Mouse (Mus musculus): ENCODE measurements around the gene Notch1. TPM values are rescaled to one million over a fixed set of nuclear protein-coding genes. Genes with fewer than 3 reads are reported as not detected.

Notch1 gene
- polyA plus RNA-seq, 1 experiment from 2014 or later, result 2.8 TPM

DNA sequence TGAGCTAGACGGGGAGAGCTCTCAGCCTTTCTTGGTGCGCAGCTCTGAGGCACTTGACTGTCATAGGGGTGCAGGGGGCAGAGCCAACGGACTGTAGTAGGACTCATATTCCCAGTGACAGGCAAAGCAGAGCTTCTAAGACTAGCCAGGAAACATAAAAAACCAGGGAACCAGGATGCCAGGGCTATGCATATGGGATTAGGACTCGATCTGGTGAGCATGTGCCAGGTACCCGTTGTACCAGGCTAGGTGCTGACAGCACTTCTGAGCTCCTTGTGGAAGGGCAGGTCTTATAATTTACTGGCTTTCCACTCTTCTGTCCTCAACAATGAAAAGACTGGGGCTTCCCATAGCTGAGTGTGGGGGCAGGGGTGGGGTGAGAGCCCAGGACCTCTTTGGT is 7.8 kb downstream of the Notch1 start:
- no peak overlapping the region for H3K4me2 ChIP-seq
- no peak overlapping the region for H3K27ac ChIP-seq (replicated peaks)
- H3K36me3 ChIP-seq (replicated peaks), result no peaks in the 10 kb centered on the region
- H3K9me3 ChIP-seq (replicated peaks), result no peaks in the 10 kb centered on the region
- H3K4me3 ChIP-seq (replicated peaks), result no peak overlapping the region
- H3K4me1 ChIP-seq (replicated peaks), result peaks cover 20% of the 10 kb centered on the region
- H3K9ac ChIP-seq, result no peak overlapping the region
- no peak for ATAC-seq (ENCODE audit: insufficient read depth)
- peaks cover 17% of the 10 kb centered on the region for H3K27me3 ChIP-seq
- 66% methylated on average over 5 of the region's 5 CpGs for WGBS (ENCODE audit: insufficient replicate concordance)

DNA sequence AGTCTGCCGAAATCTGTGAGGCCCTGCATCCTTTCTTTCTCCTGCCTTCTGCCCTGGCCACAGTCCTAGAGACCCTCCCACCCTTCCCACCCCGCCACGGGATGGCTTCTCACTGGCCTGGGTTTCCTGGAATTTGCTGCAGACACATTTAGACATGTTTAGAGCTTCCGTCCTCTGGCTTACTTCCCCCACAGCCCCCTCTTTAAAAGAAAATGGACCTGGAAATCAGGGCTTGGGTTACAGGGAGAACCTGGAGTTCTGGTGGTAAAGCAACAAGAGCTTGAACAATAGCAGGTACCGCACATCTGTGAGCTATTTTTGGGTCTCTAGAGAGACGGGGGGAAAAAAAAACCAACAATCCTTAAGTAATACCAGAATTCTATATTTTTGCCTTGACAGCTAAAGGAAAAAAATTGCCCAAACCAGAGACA is 8.5 kb downstream of the Notch1 start:
- no peak overlapping the region for H3K9ac ChIP-seq
- WGBS (ENCODE audit: insufficient replicate concordance), result 23% methylated on average over 6 of the region's 6 CpGs
- peaks cover 23% of the 10 kb centered on the region for H3K27me3 ChIP-seq
- H3K36me3 ChIP-seq (replicated peaks), result no peaks in the 10 kb centered on the region
- no peak for ATAC-seq (ENCODE audit: insufficient read depth)
- H3K27ac ChIP-seq (replicated peaks), result no peak overlapping the region
- H3K4me2 ChIP-seq, result no peak overlapping the region
- H3K4me1 ChIP-seq (replicated peaks), result peaks cover 21% of the 10 kb centered on the region
- H3K9me3 ChIP-seq (replicated peaks), result no peaks in the 10 kb centered on the region
- no peak overlapping the region for H3K4me3 ChIP-seq (replicated peaks)

DNA sequence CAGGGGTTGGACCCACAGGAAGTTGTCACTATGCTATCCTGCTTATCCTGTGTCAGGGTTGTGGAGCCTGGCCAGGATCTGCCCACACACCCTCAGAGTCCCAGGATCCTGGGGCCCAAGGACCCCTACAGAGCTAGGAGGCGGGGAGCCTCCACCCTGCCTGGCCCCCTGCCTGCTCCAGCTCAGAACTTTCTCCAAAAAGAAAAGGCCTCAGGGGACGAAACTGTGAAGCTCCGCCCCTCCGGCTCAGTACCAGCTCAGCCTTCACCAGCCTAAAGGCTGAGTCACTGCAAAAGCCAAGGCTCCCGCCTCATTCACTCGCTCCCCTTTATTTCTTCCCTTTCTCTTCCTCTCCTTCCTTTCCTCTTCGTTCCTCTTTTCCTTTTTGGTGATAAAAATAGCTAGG is 9.0 kb downstream of the Notch1 start:
- Histone ChIP-seq H3K4me2 (no peak overlapping the region), H3K27me3 (peaks cover 28% of the 10 kb centered on the region), H3K36me3 (replicated peaks) (no peaks in the 10 kb centered on the region), H3K27ac (replicated peaks) (peak overlapping the region; percentile 48), H3K4me1 (replicated peaks) (peaks cover 24% of the 10 kb centered on the region), H3K4me3 (replicated peaks) (no peak overlapping the region), H3K9ac (no peak overlapping the region), H3K9me3 (replicated peaks) (no peaks in the 10 kb centered on the region)
- ATAC-seq (ENCODE audit: insufficient read depth), result no peak
- WGBS (ENCODE audit: insufficient replicate concordance), result 8% methylated on average over 7 of the region's 7 CpGs

DNA sequence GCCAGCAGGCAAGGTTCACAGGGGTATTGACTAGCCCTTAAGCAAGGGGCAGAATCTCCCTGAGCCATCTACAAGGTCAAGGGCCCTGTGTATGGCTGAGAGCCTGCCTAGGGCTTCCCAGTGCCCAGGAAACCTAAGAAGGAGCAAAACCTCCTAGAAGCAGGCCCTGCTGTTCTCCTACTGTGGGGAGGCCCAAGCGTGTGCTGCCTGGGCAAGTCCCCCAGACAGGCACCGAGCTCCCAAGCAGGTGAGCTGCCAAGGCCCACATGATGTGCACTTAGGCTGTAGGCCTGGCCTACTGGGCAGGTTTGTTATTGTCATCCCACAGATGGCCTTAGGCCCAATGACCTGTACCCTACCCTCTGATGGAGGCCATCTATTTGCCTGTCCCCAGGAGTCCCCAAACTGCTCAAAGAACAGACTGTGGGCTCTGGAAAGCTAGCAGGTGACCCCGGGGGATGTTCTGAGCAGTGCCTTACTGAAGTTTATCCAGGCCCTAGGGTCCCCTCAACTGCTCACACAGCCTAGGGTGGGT is 9.7 kb downstream of the Notch1 start:
- H3K4me1 ChIP-seq (replicated peaks), result peaks cover 24% of the 10 kb centered on the region

DNA sequence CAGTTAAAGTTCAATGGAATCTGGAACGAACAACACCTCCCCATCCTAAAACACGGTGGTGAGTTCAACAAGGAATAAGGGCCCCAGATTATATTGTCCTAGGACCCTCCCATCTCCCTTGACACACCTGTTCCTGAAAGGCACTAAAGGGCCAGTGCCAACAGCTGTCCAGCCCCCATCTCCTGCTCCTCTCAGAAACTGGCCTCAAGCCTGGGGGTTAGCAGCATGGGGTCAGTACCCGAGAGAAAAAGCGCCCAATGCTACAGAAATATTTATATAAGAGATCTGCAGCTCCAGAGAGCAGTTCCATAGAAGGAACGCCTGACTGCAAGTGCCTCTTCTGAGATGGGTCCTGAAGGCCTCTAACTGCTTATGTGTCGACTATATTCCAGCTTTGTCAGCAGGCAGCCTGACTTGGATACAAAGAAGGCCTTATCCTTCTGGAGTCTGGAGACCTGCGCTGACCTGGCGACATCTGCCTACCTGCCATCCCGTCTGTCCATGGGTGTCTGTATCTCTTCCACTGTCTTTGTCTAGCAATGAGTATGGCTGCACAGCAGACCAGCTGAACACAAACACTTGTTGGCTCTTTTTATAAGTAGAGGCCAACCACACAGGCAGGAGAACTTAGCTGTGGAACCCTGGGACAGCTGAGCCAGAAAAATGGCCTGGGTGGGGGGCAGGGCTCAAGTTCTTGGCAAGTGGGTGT is 11.5 kb downstream of the Notch1 start:
- Histone ChIP-seq H3K4me2 (peak overlapping the region; percentile 68; the same call in 1 of the 2 replicates), H3K27ac (replicated peaks) (no peak overlapping the region), H3K4me3 (replicated peaks) (no peak overlapping the region), H3K27me3 (peaks cover 54% of the 10 kb centered on the region), H3K4me1 (replicated peaks) (peaks cover 31% of the 10 kb centered on the region), H3K9me3 (replicated peaks) (no peaks in the 10 kb centered on the region), H3K9ac (no peak overlapping the region), H3K36me3 (replicated peaks) (0 out of 2 replicates have a peak, but pooled peaks cover 5% of the 10 kb centered on the region)
- WGBS (ENCODE audit: insufficient replicate concordance), result 58% methylated on average over 9 of the region's 9 CpGs
- ATAC-seq (ENCODE audit: insufficient read depth), result no peak

More for the DNA sequence above, 9.7 kb downstream of the Notch1 start:
- H3K27me3 ChIP-seq, result peaks cover 35% of the 10 kb centered on the region
- no peaks in the 10 kb centered on the region for H3K9me3 ChIP-seq (replicated peaks)
- H3K36me3 ChIP-seq (replicated peaks), result no peaks in the 10 kb centered on the region
- H3K4me2 ChIP-seq, result no peak overlapping the region
- 74% methylated on average over 3 of the region's 3 CpGs for WGBS (ENCODE audit: insufficient replicate concordance)
- H3K4me3 ChIP-seq (replicated peaks), result no peak overlapping the region
- H3K27ac ChIP-seq (replicated peaks), result peak overlapping the region; percentile 48
- no peak overlapping the region for H3K9ac ChIP-seq
- no peak for ATAC-seq (ENCODE audit: insufficient read depth)

DNA sequence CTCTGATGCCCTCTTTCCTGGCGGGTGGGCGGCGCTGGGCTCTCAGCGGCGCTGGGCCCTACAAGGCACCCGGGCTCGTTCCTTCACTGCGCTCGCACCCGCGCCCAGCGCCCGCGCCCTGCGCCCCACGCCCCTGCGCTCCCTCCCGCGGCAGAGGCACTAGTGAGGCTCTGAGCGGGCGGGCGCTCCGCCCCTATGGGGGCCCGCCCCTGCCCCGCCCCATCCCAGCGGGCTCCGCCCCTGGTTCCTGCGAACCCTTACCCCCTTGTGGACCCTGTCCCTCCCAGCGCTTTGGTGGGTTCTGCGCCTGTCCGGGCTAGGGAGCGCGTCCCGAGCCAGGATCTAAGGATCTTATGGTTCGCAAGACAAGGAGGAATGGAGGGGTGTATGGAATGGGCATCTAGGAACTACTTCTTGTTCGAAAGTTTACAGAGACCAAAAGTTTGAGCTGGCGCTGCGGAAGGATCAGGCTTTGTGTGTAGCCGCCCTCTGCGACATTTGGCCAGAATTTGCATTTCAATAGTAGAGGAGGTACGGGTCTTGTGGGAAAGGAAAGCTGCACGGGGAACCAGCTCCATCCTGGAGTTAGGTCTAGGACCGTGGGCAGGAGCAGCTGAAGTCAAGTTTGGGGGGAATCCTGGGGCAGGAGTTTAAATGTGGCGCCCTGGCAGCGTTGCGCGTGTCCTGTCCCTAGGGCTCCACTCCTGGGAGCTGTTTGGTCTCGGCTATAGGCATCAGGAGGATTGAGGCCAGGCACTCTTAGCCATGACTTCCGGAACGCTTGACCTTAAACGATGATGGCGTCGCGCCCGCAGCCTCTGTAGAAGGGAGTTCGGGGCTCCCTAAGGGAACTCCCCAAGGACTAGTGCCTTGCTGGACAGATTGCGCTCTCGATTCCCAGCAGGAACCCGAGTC is 12.5 kb downstream of the Notch1 start:
- H3K4me2 ChIP-seq, result peak overlapping the region; percentile 68
- H3K27me3 ChIP-seq, result peaks cover 56% of the 10 kb centered on the region
- peak overlapping the region; percentile 64 for H3K4me3 ChIP-seq (replicated peaks)
- H3K9me3 ChIP-seq (replicated peaks), result no peaks in the 10 kb centered on the region
- peaks cover 31% of the 10 kb centered on the region for H3K4me1 ChIP-seq (replicated peaks)
- H3K36me3 ChIP-seq (replicated peaks), result 0 out of 2 replicates have a peak, but pooled peaks cover 6% of the 10 kb centered on the region
- H3K9ac ChIP-seq, result peak overlapping the region; percentile 43
- WGBS (ENCODE audit: insufficient replicate concordance), result 3% methylated on average over 58 of the region's 59 CpGs
- H3K27ac ChIP-seq (replicated peaks), result peak overlapping the region; percentile 51; the same call in 1 of the 2 replicates
- ATAC-seq (ENCODE audit: insufficient read depth), result peak; percentile 71

DNA sequence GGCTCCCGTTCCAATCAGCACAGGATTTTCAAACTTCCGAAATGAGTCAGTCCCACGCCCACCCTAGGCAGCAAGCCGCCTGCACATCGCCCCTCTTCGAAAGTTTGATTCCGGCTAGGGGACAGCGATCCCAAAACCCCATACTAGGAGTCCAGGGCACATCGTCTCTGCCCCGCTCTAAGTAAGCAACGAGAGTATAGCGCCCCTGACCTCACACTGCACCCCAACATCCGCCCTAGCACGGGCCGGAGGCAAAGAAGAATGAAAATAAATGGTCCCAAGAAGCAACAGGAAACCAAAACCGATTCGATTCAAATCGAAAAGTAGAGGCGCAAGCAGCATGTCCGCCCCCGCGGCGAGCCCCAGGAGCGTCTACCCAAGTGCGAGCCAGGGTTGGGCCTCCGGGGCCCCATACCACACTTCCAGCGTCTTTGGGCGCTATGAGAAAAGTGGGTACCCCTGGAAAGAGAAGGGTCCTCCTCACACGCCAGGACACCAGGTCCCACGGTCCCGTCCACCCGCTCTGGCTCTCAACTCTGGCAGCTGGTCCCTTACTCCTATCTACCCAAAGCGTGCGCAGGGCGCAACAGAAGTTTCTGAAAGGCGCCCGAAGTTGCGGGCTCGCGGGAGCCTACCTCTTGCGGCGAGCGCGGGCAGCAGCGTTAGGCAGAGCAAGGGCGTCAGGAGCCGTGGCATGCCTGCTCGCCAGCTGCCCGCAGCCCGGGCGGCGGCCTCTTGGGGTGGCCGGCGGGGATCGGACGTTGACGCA is 13.4 kb downstream of the Notch1 start:
- no peaks in the 10 kb centered on the region for H3K9me3 ChIP-seq (replicated peaks)
- H3K27me3 ChIP-seq, result peaks cover 56% of the 10 kb centered on the region
- peak overlapping the region; percentile 64 for H3K4me3 ChIP-seq (replicated peaks)
- peak overlapping the region; percentile 10; the same call in 1 of the 2 replicates for H3K27ac ChIP-seq (replicated peaks)
- peaks cover 35% of the 10 kb centered on the region for H3K4me1 ChIP-seq (replicated peaks)
- H3K36me3 ChIP-seq (replicated peaks), result 0 out of 2 replicates have a peak, but pooled peaks cover 6% of the 10 kb centered on the region
- WGBS (ENCODE audit: insufficient replicate concordance), result under 1% methylated on average over 57 of the region's 57 CpGs
- peak; percentile 4; the same call in 1 of the 2 replicates for ATAC-seq (ENCODE audit: insufficient read depth)
- H3K4me2 ChIP-seq, result peak overlapping the region; percentile 68
- peak overlapping the region; percentile 43 for H3K9ac ChIP-seq

DNA sequence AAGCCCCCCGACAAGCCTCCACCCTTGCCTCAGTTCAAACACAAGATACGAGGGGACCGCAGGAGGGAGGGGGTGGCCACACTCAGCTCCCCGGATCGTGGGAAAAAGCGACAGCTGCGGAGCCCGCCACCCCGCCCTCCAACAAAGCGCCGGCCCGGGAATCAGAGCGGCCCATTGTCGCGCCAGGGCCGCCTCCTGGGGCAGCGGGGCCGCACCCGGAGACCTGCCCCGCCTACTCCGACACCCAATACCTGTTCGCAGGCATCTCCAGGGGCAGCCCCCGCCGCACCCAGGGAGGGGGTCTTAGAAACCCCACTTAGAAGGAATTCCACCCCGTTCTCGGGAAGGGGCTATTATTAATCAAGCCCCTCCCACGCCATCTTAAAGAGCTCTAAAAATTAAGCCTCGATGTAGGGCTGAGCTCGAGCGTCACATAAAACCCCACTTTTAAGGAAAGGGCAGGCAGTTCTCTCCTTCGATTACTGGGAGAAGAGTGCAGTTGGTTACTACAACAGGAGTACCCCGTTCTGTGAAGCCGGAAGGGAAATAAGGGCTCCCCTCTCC is 14.1 kb downstream of the Notch1 start:
- Histone ChIP-seq H3K9me3 (replicated peaks) (no peaks in the 10 kb centered on the region), H3K36me3 (replicated peaks) (0 out of 2 replicates have a peak, but pooled peaks cover 6% of the 10 kb centered on the region), H3K4me1 (replicated peaks) (peaks cover 30% of the 10 kb centered on the region), H3K27ac (replicated peaks) (no peak overlapping the region), H3K9ac (peak overlapping the region; percentile 43; the same call in 1 of the 2 replicates), H3K27me3 (peaks cover 56% of the 10 kb centered on the region), H3K4me2 (peak overlapping the region; percentile 68), H3K4me3 (replicated peaks) (peak overlapping the region; percentile 64)
- under 1% methylated on average over 33 of the region's 33 CpGs for WGBS (ENCODE audit: insufficient replicate concordance)
- ATAC-seq (ENCODE audit: insufficient read depth), result no peak

DNA sequence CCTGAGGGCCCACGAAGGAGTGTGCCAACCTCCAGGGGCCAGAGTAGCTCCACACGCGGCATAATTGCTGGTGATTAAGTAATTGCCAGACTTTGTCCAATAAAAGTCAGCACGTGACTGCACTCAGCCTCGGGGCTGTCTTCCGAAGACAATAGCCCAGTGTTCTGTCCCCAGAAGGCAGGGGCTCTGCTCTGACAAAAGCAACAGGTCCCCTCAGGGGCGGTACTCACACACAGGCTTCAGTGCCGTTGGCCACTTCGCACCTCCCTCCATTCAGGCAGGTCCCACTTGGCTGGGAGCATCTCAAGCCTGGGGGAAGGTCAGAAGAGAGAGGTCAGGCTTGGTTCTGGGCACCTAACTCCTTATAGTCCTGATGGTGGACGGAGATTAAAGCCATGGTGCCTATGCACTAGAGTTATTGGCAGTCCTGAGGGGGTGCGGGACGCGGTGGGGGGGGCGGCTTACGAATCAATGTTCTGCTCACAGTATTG is 14.8 kb downstream of the Notch1 start:
- ATAC-seq (ENCODE audit: insufficient read depth), result no peak
- Histone ChIP-seq H3K4me3 (replicated peaks) (peak overlapping the region; percentile 64), H3K4me1 (replicated peaks) (peaks cover 25% of the 10 kb centered on the region), H3K27ac (replicated peaks) (no peak overlapping the region), H3K9me3 (replicated peaks) (no peaks in the 10 kb centered on the region), H3K27me3 (peaks cover 56% of the 10 kb centered on the region), H3K4me2 (peak overlapping the region; percentile 68), H3K36me3 (replicated peaks) (0 out of 2 replicates have a peak, but pooled peaks cover 6% of the 10 kb centered on the region), H3K9ac (no peak overlapping the region)
- WGBS (ENCODE audit: insufficient replicate concordance), result 22% methylated on average over 15 of the region's 15 CpGs
